Mouse (Mus musculus) heart, adult 18-20 months (tissue): ENCODE measurements around the gene Dnph1. TPM values are rescaled to one million over a fixed set of nuclear protein-coding genes. Genes with fewer than 3 reads are reported as not detected.
"Not testable (repeated sequence)": the region's sequence is repeated elsewhere in the genome, so short reads cannot be mapped to it uniquely, and the experiment has no call there.

ENCODE experiments used
- DNase-seq, 2 experiments: peaks; one replicate each; pipeline ENCODE4 v3.0.0; 2021 to 2022; ENCODE audit warnings: mixed read lengths in 1 of 2
- long read RNA-seq, 2 experiments: library from polyadenylated mRNA; stranded (forward); transcript quantifications; one replicate each; pipeline ENCODE4 v2.0.0; 2021
- total RNA-seq, 2 experiments: library from RNA; stranded (reverse); gene quantifications; 2 replicates each; pipeline ENCODE4 v1.2.3; 2021

The Dnph1 gene
- 1 to 10 TPM; 1.2 to 1.5 TPM for total RNA-seq
- long read RNA-seq, experiment 1, partial matches to known transcripts = 0 of 1 reads
- long read RNA-seq, experiment 1, other reads (novel, unspliced or antisense) = 0 of 1 reads
- long read RNA-seq, experiment 2, partial matches to known transcripts = 0 of 1 reads
- long read RNA-seq, experiment 2, other reads (novel, unspliced or antisense) = 0 of 1 reads

DNA sequence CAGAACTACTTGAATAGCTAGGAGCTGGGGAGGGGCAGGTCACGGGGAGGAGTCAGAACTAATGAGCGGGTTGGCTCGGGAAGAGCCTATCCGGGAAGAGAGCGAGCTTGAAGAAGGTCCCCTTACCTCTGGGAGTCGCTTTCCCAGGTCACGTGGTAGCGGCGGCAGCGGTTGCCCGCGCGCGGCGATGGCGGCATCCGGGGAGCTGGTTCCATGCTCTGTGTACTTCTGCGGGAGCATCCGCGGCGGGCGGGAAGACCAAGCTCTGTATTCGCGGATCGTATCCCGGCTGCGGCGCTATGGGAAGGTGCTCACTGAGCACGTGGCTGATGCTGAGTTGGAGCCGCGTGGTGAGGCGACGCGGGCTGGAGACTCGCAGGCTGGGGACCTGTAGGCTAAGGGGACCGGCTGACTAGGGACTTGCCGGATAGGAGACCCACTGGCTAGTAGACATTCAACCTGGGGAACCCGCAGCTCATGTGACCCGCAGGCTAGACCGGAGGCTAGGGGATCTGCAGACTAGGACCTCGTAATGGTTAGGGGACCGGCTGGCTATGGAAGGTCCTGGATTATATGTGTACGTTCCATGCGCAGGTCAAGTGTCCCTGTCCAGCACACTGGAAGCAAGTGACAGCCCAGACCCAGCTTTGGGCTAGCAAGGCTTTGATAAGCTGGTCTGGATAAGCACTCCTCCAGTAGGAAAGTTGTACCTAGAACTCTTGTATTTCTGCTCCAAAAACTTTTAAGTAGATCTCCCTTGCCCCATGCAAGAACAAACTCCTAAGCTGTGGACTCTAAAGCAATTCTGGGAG, at the start of gene Dnph1:
Gene Dnph1 (plus strand): TSS at position 89 of the 812 bp plus-strand sequence.
- DNase-seq = peak; percentile 60 to 76

DNA sequence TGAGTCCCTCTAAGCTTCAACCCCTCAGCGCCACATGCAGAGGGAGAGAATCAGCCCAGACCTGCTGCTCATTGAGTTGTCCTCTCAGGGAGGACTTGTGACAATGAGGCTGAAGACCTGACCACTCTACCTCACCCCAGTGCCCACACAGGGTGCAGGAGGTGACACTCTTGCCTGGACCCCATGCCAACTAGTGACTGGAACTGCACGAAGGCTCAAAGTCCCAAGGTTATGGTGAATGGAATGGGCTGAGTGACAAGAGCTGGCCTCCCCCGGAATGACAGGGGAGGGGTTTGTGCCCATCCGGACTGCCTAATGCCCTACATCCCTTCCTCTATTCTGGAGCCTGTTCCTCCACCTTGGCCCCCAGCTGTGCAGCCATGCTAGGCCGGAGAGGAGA, 43.8 kb upstream of the Dnph1 start:
- DNase-seq = no peak

DNA sequence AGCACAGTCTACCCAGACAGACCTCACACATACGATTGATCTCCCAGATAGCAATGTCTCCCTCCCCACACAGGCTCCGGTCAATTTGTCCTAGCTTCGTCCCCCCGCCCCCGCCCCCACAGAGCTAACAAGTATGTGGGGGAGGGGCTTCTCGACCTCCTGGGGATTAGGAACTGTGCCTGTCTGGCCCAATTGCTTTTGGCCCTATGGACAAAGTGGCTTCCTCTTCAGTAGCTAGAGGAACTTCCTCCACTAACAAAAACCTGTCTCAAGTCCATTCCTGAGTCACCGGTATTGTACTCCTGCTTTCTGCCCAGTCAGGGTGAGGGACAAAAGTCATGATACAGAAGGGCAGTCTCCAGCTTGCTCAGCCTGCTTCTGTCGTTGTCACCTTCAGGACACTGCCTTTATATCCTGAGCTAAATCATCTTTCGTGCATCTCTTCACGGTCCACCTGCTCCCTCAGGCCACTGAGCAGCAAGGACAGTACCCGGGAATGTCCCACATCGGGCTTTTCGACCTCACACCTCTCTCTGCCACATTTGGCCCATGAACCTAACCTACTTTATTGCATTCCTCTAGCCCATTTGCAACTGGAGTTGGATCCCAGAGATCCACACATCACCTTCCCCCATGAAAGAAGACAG, 43.1 kb upstream of the Dnph1 start:
- DNase-seq = no peak

DNA sequence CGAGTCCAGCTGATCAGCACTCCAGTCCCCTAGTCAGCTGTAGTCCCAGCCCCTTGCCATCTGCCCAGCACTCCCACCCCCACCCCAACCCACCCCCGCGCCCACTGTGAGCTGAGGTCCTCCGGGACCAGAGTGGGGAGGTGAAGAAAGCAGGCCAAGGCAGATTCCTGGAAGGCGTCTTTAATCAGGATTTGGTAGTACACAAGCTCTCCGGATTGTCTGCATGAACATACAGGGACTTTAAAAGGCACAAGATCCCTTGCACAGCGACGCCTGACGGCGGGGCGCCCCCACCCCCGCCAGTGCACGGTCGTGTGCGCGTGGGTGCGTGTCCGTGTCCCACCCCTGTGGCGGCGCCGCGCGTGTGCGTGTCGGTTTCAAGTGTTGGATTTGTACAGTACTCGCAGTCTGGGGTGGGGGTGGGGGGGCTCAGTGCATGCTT, 42.5 kb upstream of the Dnph1 start:
- no peak for DNase-seq

DNA sequence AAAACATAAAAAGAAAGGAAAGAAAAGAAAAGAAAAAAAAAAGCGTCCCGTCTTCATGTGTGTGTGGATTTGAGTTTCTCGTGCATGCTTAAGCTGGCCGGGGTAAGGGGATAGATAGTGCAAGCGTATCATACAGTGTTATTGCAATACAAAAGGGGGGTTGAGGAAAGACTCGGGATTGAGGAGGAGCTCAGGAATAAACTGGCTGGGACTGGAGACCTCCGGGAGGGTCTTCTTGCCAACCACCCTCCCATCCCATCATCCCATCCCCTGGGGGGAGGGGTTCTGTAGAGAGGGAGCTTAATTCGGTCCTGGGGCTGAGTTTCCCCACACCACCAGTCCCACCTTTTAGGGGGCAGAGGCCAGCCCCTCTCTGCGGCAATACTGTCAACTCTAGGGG, 42.0 kb upstream of the Dnph1 start:
- no peak for DNase-seq

DNA sequence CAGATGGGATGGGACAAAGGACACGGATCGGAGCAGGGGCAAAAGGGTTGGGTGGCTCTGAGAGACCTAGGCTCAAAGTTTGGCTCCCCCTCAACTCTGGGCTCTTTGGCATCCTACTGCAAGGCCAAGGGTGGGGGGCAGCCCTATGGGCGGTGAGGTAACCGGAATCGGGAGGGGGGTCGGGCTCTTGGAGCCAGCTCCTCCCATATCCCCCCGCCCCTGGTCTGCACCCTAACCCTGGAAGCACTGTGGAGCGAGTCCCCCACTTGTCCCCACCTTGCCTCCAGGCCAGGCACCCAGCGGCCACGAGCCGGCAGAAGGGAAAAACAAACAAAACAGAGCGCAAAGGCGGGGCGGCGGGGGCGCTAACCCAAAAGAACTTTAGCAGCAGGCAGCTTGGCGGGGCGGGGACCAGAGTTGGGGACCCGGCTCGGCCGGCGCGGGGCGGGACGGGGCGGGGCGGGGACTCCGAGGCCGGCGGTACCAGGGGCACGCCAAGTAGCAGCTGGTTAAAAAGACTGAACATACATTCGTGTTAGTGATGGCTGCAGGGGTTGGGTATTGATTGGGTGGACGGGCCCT, 41.3 kb upstream of the Dnph1 start:
- DNase-seq = peak in 1 of 2 experiments; percentile 38

DNA sequence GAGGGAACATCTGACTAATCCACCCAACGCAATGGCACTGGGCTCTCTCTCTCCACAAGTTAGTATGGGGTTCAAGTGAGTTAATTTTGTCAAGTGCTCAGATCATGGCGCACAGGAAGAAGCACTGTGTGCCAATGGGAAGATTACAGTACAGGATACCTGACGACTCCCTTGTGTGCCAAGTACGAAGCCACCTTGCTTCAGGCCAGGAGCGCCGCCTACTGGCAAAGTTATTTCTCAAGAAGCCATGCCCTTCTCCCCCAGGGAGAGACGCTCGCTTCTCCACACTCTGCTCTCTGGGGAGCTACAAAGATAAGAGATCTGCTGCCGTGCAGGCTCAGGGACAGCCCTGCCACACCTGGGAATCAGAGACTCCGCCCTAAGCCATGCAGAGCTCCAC, 38.7 kb upstream of the Dnph1 start:
- DNase-seq = peak in 1 of 2 experiments; percentile 42

DNA sequence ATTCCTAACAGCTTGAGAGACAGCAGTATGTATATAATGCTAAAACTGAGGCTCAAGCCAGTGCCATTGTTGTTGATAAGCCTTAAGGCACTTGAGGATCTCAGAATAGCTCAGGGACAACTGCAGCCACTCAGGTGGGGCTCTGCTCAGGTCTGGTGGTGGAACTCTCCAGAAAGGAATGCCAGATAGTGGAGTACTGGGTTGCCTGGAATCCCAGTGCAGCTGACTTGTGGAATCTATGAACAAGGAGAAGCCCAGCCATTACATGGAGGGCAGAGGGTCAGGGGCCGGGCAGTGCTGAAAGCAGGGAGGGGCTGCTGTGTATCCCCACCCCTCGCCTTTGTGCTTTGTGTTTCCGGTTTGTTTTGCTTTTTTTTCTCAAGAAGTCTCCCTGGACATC, 38.1 kb upstream of the Dnph1 start:
- DNase-seq = peak in 1 of 2 experiments; percentile 54

DNA sequence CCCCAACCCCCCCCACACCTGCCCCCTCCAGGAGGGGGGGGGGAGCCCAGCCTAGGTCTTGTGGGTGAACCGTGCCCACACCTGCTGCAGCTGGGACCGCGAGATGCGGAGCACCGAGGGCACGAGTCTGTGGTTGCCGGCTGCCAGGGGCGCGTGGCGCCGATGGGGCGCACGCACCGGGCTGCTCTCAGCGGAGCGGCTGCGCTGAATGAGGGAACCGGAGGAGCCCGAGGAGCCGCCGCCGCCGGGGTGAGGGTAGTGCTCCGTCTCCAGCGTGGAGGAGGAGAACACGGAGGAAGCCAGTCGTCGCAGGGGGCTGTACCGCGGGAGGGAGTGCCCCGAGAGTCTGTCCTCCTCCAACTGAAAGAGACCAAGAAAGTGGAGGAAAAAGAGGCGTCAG, 35.8 kb upstream of the Dnph1 start:
- no peak for DNase-seq

DNA sequence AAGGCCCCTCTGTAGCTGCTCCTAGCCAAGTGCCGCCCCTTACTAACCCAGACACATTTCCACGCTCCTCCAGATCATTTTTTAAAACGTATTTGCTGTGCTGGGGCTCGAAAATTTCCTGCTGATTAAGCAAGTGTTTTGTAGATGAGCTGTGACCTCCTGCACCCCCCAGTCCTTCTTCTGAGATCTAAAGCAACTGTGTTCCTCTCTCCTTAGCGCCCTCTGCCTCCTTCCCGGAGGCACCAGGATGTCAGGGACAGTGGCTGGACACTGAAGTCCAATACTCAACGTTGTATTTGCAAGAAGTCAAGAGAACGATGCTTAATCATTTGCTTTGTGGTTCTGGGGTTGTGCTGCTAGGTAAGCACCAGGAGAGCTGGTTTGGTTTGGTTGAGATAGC, 35.2 kb upstream of the Dnph1 start:
- DNase-seq = no peak

DNA sequence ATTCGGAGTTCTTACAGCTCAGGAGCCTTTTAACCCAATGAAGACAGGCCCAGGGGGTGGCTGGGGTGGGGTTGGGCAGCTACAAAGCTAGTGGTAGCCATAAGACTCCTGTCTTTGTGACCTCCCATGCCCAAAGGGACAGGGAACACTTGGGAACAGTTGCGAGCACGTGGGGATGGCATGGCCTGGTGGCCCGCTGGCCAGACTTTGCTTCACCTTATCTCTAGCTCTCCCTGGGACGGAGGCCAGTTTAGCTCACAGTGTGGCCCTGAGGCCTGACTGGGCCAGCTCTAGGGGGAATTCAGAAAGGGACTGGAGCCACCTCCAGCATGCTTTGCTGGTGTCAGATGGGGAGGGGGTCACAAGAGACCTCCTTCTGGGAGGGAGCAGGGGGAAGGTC, 34.3 kb upstream of the Dnph1 start:
- peak; percentile 78 to 84 for DNase-seq

DNA sequence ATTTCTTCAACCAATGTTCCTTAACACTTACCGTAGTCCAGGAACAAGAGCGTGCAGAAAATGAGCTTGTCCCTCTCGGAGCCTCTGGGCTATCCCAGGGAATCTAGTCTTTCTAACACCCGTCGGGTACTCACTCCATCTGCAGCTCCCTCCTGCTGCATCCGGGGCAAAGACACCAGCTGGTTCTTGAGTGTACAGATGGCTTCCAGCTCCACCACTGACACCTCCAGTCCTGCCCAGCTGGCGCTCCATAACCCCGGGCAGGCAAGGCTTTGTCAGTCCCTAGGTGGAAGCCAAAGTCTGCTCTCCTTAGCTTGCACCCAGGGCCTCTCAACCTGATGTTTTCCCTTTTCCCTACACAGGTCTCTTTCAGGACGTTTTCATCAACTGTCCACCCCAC, 28.7 kb upstream of the Dnph1 start:
- no peak for DNase-seq

DNA sequence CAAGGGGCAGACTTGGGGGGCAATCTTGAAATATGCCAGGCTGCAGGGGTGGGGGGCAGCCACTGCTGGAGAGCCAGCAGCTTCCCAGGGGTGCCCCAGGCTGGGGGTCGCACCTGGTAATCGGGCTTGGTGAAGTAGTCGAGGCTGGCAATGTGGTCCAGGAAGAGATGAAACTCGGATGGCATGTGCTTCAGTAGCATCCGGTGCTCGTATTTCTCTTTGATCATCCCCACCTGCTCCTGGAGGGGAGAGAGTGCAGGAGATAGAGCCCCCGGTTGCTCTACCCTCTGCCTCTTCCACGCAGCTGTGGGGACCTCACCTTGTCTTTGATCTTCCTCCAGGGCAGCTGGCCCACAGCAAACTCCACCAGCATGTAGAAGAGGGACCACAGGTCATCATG, 19.9 kb upstream of the Dnph1 start:
- DNase-seq = no peak

DNA sequence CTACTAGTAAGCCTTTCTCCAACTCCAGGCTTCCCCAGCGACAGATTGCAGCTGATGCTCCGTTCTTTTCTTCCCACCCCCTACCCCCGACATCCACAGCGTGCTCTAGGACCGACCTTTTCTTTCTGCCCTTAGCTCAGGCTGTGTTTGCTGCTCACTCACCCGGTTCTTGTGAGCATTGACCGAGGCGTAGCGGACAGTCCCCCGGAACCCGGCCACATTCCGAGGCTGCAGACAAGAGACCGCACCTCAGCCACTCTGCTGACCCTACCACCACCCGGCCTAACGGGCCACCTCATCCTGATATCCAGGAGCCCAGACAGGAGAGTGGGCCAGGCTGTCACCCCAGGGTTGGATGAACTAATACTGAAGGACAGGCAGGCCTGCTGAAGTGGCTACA, 19.2 kb upstream of the Dnph1 start:
- no peak for DNase-seq

DNA sequence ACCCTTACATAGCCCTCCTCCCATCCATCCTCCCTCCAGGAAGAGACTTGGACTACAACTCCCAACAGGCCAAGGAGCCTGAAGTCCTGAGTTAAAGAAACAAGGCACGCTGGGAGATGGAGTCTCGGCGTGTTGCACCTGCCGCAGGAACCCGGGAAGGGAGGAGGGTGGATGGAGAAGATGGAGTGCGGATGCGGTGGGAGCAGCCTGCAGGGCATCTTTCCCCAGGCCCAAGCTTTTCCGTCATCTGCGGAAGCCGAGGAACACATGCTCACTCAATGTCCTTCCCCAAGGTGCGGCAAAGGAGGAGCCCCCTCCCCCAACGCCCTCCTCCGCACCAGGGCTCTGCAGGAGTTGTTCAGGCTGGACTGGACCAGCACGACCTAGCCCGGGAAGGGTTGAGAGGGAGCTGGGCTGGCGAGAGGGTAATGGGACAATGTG, 12.9 kb upstream of the Dnph1 start:
- DNase-seq = peak; percentile 22 to 38

DNA sequence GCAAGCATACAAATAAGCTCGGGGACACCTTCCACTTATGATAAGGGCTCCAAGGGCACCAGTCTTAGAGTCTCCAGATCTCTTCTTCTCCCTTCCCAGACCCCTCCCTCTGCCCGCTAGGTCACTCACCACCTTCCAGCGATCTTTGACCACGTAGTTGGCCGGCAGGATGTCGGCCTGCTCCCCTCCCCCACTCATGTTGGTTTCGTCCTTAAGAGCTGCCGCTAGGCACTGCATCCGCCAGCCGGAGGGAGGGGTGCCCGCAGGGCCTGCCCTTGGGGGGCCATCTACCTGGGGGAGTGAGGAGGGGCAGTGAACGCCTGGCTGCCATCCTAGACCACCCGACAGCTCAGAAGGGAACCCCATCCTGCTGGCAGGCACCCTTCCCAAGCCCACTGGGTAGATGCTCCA, 12.5 kb upstream of the Dnph1 start:
- DNase-seq = peak in 1 of 2 experiments; percentile 11

DNA sequence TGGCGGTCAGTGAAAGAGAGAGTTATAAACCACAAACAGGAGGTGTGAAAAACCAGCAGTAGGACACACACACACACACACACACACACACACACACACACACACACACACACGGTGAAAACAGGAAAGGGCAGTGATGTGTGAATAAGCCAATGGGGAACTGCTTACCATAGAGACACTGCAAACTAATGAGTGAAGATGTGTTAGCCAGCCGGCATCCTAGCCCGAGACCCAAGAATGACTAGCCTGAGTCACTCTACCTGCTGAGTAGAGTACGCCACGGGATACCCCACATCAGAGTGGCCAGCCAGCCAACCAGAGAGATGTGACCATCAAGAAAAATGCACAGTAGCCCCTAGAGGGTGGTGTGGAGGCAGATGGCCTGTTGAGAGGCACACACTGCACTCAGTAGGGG, 12.0 kb upstream of the Dnph1 start:
- no peak for DNase-seq

DNA sequence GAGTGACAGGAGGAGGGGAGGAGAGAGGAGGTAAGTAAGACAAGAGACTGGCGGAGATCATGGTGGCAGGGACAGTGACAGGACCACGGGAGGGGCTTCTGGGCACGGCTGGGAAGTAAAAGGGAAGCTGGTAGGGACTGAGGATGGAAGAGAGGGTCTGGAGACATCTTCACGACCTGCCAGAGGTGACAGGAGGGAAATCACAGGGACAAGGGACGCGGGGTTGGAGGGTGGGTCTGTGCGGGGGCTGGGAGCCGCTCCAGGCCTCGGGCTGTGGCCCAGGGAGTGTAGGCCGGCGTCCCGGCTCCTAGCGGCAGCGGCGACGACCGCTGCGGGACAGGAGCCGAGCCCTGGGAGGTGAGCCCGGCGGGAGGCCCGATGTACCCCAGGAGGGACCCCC, 9.5 kb upstream of the Dnph1 start:
- DNase-seq = no peak

DNA sequence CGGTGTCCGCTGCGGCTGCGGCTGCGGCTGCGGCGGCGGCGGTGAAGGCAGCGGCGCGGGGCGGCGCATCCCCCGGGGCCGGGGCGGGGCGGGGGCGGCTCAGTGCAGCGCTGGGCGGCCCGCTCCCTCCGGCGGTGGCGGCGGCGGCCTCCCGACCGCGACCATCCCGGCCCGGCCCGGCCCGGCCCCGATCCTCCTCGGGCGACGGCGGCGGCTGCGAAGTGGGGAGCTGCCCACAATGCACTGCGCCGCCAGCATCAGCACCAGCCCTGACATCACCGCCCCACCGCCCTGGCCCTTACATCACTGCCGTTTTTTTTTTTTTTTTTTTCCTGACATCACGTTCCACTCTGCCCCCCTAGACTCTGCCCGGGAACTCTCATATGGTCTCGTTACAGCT, 9.1 kb upstream of the Dnph1 start, which contains the start of gene Ttbk1:
Gene Ttbk1 (minus strand): TSS at position 245 of the 400 bp plus-strand sequence.
- DNase-seq = no peak

DNA sequence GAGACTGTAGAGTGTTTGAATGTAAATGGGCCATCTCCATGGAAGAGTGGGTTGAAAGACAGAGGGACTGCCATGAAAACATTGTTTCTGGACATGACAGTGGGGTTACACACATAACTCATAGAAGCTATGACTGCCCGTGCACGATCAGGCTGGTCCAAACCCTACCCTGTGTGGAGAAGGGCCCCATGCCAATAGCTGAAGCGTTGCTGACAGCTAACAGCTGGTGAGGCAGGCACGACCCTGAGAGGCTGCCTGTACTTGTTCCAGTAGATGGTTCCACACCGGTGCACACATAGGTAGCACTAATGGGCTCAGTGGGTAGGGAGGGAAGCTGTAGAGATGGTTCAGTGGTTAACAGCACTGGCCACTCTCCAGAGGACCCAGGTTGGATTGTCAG, 1.0 kb upstream of the Dnph1 start:
- no peak for DNase-seq

DNA sequence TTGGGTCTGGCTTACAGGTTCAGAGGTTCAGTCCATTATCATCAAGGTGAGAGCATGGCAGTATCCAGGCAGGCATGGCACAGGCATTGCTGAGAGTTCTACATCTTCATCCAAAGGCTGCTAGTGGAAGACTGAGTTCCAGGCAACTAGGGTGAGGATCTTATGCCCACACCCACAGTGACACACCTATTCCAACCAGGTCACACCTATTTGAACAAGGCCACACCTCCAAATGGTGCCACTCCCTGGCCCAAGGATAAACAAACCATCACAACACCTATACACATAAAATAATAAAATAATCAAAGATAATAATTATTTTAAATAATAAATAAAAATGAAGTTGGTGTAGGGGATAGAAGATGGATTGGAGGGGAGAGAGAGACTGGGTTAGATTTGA, 430 bp upstream of the Dnph1 start:
- DNase-seq = not testable (repeated sequence)

DNA sequence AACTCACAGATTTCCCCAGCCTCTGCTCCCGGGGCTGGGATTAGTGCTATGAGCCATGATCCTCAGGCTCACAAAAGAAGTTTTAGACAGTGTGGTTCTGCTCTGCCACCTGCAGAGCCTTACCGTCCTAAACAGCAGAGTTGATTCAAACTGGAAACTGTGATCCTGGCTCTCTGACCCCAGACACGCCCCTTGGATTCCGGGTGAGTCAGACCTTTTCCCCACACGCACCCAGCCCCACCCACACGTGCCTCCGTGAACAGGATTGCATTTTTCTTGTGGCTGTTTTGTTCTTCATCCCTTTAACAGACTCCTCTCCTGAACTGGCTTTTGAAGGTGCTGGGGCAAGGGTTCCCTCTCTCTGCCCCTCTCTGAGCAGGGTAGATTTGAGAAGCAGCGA, 1.4 kb downstream of the Dnph1 start:
- DNase-seq = no peak

DNA sequence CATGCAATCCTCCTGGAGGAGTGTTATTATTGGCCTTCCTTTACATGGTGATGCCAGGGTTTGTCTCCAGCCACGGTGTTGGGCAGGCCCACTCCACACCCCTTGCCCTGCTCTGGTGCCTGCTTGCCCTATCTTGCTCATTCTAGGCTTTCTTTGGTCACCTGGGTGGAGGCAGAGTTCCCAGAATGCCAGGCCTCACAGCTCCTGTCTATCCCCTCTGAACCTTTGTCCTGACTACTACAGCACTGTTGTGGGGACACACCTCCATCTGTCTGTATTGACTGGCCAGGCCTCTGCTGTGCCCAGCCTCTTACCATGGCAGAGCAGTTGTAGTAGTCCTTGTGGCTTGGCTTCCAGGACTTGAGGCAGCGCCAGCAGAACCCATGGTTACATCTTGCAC, 6.3 kb downstream of the Dnph1 start:
- DNase-seq = no peak
